Mouse (Mus musculus): ENCODE results near the gene Atp6ap1l. TPM values are rescaled to one million over a fixed set of nuclear protein-coding genes. Genes with fewer than 3 reads are reported as not detected.

Atp6ap1l gene
- 1.3 TPM in 1 of 4 replicates, not detected in the others for total RNA-seq (2023)

GRCm38 (mm10) chr13:90905176-90905575 is at the start of gene Atp6ap1l:
Atp6ap1l (minus strand) TSS chr13:90905355.

GRCm38 (mm10) chr13:90922751-90923612 is 17.8 kb upstream of the Atp6ap1l start, which contains the start of gene Rps23:
Rps23 (plus strand) TSS chr13:90922958.

Other genes starting within 250 kb of the Atp6ap1l start
- 818 to 986 TPM (median 925 TPM) in 4 replicates for gene Rps23, start 17.6 kb upstream of the Atp6ap1l start, total RNA-seq (2023)